Mouse (Mus musculus) liver (tissue): ENCODE data around the gene Col18a1.
"Not testable (repeated sequence)": the region's sequence is repeated elsewhere in the genome, so short reads cannot be mapped to it uniquely, and the experiment has no call there.

Experiments used
- DNase-seq: peaks from one replicate; pipeline ENCODE4 v3.0.0-alpha.2; 2020; ENCODE audit warnings: mixed read lengths

The Col18a1 gene

GRCm38 (mm10) chr10:77134807-77135152 lies 31.6 kb downstream of the Col18a1 start:
- not testable (repeated sequence) for DNase-seq

GRCm38 (mm10) chr10:77133951-77134806 lies 32.2 kb downstream of the Col18a1 start:
- DNase-seq = peak; percentile 76

GRCm38 (mm10) chr10:77132118-77132517 lies 34.2 kb downstream of the Col18a1 start:
- DNase-seq = no peak

GRCm38 (mm10) chr10:77131536-77131935 lies 34.8 kb downstream of the Col18a1 start:
- DNase-seq = no peak

GRCm38 (mm10) chr10:77130561-77131240 lies 35.6 kb downstream of the Col18a1 start:
- DNase-seq = peak; percentile 87

- DNase-seq = no peak
These were observed 36.5 kb downstream of the Col18a1 start for GRCm38 (mm10) chr10:77129637-77130410.

- no peak for DNase-seq
These were observed 38.4 kb downstream of the Col18a1 start for GRCm38 (mm10) chr10:77127926-77128325.

GRCm38 (mm10) chr10:77126590-77126989 lies 39.8 kb downstream of the Col18a1 start:
- peak; percentile 55 for DNase-seq

- no peak for DNase-seq
These were observed 41.1 kb downstream of the Col18a1 start for GRCm38 (mm10) chr10:77125078-77125731.

GRCm38 (mm10) chr10:77123953-77124352 lies 42.4 kb downstream of the Col18a1 start:
- DNase-seq = no peak

GRCm38 (mm10) chr10:77121287-77122022 lies 44.9 kb downstream of the Col18a1 start:
- DNase-seq = no peak

- no peak for DNase-seq
These were observed 45.8 kb downstream of the Col18a1 start for GRCm38 (mm10) chr10:77120501-77120900.

- DNase-seq = no peak
These were observed 46.9 kb downstream of the Col18a1 start for GRCm38 (mm10) chr10:77119437-77119836.

- no peak for DNase-seq
These were observed 48.0 kb downstream of the Col18a1 start for GRCm38 (mm10) chr10:77118361-77118760.

GRCm38 (mm10) chr10:77116537-77117455 lies 49.6 kb downstream of the Col18a1 start:
- peak; percentile 51 for DNase-seq

GRCm38 (mm10) chr10:77113489-77114240 lies 52.7 kb downstream of the Col18a1 start:
- DNase-seq = no peak

GRCm38 (mm10) chr10:77111550-77112249 lies 54.6 kb downstream of the Col18a1 start:
- no peak for DNase-seq

- DNase-seq = no peak
These were observed 55.5 kb downstream of the Col18a1 start for GRCm38 (mm10) chr10:77110843-77111242.

- DNase-seq = no peak
These were observed 56.3 kb downstream of the Col18a1 start for GRCm38 (mm10) chr10:77110010-77110409.

GRCm38 (mm10) chr10:77108106-77108505 lies 58.2 kb downstream of the Col18a1 start:
- DNase-seq = no peak
